Mouse (Mus musculus) liver, postnatal 0 days (tissue): ENCODE results near the gene Ube4b. TPM values are rescaled to one million over a fixed set of nuclear protein-coding genes. Genes with fewer than 3 reads are reported as not detected.

Experiments
- ATAC-seq: fragments of 200-750 bp; cut with Nextera tagmentation; 2 replicates; pipeline ENCODE4 v1.8.0; 2017; ENCODE audit warnings: mild to moderate bottlenecking, moderate library complexity
- DNase-seq: peaks from one replicate; pipeline ENCODE4 v3.0.0-alpha.2; 2016
- H3K27ac ChIP-seq: fragments of 300-500 bp; sonication (generic); 2 replicates; pipeline ENCODE4 v1.5.1; 2014; ENCODE audit warnings: antibody characterized with exemption, moderate library complexity, mild to moderate bottlenecking, low read depth
- H3K27me3 ChIP-seq: fragments of 300-500 bp; sonication (generic); 2 replicates; pipeline ENCODE4 v1.6.1; 2014; ENCODE audit warnings: low read length, control low read depth, mixed read lengths; ENCODE audit not compliant: insufficient read depth
- H3K36me3 ChIP-seq: fragments of 300-500 bp; sonication (generic); replicated peaks from 2 replicates; pipeline ENCODE4 v1.6.1; 2014; ENCODE audit warnings: mild to moderate bottlenecking, control low read depth, low read length, moderate library complexity, mixed read lengths; ENCODE audit not compliant: insufficient read depth
- H3K4me1 ChIP-seq: fragments of 300-500 bp; sonication (generic); 2 replicates; pipeline ENCODE4 v1.6.1; 2014; ENCODE audit warnings: antibody characterized with exemption, mild to moderate bottlenecking, control low read depth; ENCODE audit not compliant: insufficient read depth
- H3K4me2 ChIP-seq: fragments of 300-500 bp; sonication (generic); 2 replicates; pipeline ENCODE4 v1.6.1; 2014; ENCODE audit warnings: low read depth, mild to moderate bottlenecking, low read length, moderate library complexity, mixed read lengths
- H3K4me3 ChIP-seq: fragments of 300-500 bp; sonication (generic); 2 replicates; pipeline ENCODE4 v1.5.1; 2014; ENCODE audit warnings: low read depth, low read length
- H3K9ac ChIP-seq: fragments of 300-500 bp; sonication (generic); replicated peaks from 2 replicates; pipeline ENCODE4 v1.6.1; 2014; ENCODE audit warnings: mild to moderate bottlenecking, moderate library complexity
- H3K9me3 ChIP-seq: fragments of 300-500 bp; sonication (generic); 2 replicates; pipeline ENCODE4 v1.6.1; 2016; ENCODE audit warnings: mild to moderate bottlenecking, control low read depth, low read length, mixed read lengths
- CTCF ChIP-seq: sonication (generic); IDR thresholded peaks from 2 replicates; pipeline ENCODE4 v1.5.1; 2016; ENCODE audit warnings: antibody characterized with exemption, low read depth
- EP300 ChIP-seq: IDR thresholded peaks from 2 replicates; pipeline ENCODE4 v1.6.1; 2016; ENCODE audit warnings: antibody characterized with exemption, low read depth, mild to moderate bottlenecking
- WGBS: fragments of 180-500 bp; shearing (Covaris S2); extraction: QIAGEN DNeasy Blood & Tissue Kit; methylation state at CpG from one replicate; pipeline ENCODE4 v1.1.7; 2014; ENCODE audit not compliant: insufficient replicate concordance; 5-methylcytosine and 5-hydroxymethylcytosine counted together
- polyA plus RNA-seq: library from polyadenylated mRNA; unstranded; fragments of >200 nt; fragmentation: Nextera tagmentation; extraction: Ambion mirVana; gene quantifications from 2 replicates; pipeline ENCODE4 v1.2.1, GENCODE M21; 2015

Ube4b gene
- polyA plus RNA-seq, 1 experiment from 2014 or later: 11.9 TPM

DNA sequence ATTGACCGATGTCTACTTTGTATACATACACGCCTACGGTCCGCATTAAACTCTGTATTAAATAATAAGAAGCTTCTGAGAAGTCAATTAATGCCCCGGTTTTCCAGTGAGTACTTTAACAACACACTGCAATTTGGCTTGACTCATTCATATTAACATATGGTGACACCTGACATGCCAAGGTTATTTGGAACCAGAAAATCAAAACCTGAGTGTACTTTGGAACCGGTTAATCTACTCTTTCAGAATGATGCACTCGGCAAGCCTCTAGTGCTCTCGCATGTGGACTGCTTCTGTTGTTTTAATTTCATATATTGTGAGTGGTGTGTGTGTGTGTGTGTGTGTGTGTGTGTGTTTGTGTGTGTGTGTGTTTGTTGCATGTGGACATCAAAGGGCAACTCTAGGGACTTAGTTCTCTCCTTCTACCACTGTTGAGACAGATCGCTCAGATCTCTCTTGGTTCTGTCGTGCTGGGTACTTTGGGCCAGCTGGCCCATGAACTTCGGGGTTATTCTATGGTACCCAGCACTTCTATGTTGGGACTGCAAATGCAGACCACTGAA is 112.2 kb downstream of the Ube4b start:
- no peak for TF ChIP-seq CTCF
- no peak for TF ChIP-seq EP300
- no peaks in the 10 kb centered on the region for H3K9me3 ChIP-seq
- H3K4me3 ChIP-seq: no peak overlapping the region
- H3K27ac ChIP-seq: no peak overlapping the region
- ATAC-seq (peak; percentile 36), DNase-seq (no peak)
- no peaks in the 10 kb centered on the region for H3K4me1 ChIP-seq
- H3K27me3 ChIP-seq: no peaks in the 10 kb centered on the region
- no peak overlapping the region for H3K4me2 ChIP-seq
- H3K9ac ChIP-seq: no peak overlapping the region
- 76% methylated on average over 11 of the region's 11 CpGs for WGBS
- H3K36me3 ChIP-seq: no peaks in the 10 kb centered on the region

DNA sequence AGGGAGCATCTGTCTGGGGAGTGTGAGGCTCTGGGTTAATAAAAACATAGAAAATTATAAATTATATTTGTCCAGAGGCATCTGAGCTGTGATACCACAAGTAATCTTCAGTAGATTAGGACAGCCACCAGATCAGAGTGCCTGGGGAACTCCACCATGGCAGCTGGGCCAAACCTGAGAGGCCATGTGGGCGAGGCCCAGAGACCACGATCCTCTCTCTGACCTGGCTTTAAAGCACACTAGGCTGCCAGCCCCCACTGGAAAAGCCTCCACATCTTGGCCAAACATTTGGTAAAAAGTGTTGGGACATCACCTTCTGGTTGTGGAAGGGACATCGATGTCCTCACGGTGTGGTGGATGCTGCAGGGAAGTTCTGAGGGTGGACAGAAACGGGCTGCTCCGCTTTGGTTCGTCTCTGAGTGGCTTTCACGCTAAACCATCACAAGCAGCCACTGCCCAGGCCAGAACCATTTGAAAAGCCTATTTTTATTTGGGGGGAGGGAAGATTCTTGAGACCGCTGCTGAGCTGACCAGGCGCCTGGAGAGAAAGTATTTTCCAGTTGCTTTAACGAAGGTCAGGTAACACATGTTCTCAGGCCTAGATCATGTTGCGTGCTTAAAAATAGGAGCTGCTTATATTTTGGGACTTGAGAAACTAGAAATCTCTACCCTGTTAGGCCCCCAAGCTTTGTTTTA is 112.8 kb downstream of the Ube4b start:
- Histone ChIP-seq H3K9me3 (no peaks in the 10 kb centered on the region), H3K36me3 (no peaks in the 10 kb centered on the region), H3K9ac (no peak overlapping the region), H3K4me3 (no peak overlapping the region), H3K27me3 (no peaks in the 10 kb centered on the region), H3K4me1 (no peaks in the 10 kb centered on the region; the same call in 1 of the 2 replicates), H3K27ac (no peak overlapping the region), H3K4me2 (no peak overlapping the region)
- DNase-seq (no peak), ATAC-seq (no peak)
- TF ChIP-seq CTCF (no peak), EP300 (no peak)
- WGBS: 86% methylated on average over 12 of the region's 12 CpGs

DNA sequence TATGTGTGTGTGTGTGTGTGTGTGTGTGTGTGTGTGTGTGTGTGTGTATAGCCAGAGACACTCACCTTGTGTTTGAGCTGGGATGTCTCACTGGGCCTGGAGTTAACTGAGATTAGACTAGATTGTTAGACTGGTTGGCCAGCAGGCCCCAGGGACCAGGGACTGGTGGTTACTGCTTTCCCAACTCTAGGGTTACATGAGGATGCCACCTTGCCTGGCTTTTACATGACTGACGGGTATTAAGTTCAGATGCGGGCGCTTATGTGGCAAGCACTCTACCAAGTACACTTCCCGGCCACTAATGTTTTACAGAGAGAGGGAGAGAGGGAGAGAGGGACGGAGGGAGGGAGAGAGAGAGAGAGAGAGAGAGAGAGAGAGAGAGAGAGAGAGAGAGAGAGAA is 114.6 kb downstream of the Ube4b start:
- ATAC-seq (no peak), DNase-seq (no peak)
- 85% methylated on average over 5 of the region's 5 CpGs for WGBS
- H3K4me3 ChIP-seq: no peak overlapping the region
- no peaks in the 10 kb centered on the region for H3K36me3 ChIP-seq
- no peak for TF ChIP-seq EP300
- no peak for TF ChIP-seq CTCF
- H3K9ac ChIP-seq: no peak overlapping the region
- H3K27ac ChIP-seq: no peak overlapping the region
- peaks cover 7% of the 10 kb centered on the region for H3K4me1 ChIP-seq
- no peak overlapping the region for H3K4me2 ChIP-seq
- H3K9me3 ChIP-seq: no peaks in the 10 kb centered on the region
- peaks cover under 1% of the 10 kb centered on the region; the same call in 1 of the 2 replicates for H3K27me3 ChIP-seq

DNA sequence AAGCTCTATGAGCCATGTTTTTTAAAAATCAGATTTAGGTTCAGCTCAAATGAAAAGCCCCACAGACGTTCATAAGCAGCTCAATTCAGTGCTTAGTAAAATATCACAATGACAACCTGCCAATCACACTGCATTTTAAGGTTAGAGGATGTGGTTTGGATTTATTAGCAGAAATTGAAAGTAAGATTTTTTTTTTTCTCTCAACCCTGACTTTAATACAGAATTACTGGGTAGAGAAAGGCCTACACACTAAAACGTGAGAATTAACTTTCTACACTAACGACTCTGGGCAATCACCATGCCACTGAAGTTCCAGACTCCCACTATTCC is 118.1 kb downstream of the Ube4b start:
- Histone ChIP-seq H3K27ac (no peak overlapping the region), H3K4me3 (peak overlapping the region; percentile 81), H3K9ac (peak overlapping the region; percentile 61), H3K4me2 (peak overlapping the region; percentile 84), H3K27me3 (peaks cover 4% of the 10 kb centered on the region), H3K4me1 (peaks cover 10% of the 10 kb centered on the region), H3K9me3 (no peaks in the 10 kb centered on the region), H3K36me3 (no peaks in the 10 kb centered on the region)
- DNase-seq: no peak
- no peak for ATAC-seq
- TF ChIP-seq CTCF (no peak), EP300 (no peak)
- 52% methylated on average over 3 of the region's 3 CpGs for WGBS

DNA sequence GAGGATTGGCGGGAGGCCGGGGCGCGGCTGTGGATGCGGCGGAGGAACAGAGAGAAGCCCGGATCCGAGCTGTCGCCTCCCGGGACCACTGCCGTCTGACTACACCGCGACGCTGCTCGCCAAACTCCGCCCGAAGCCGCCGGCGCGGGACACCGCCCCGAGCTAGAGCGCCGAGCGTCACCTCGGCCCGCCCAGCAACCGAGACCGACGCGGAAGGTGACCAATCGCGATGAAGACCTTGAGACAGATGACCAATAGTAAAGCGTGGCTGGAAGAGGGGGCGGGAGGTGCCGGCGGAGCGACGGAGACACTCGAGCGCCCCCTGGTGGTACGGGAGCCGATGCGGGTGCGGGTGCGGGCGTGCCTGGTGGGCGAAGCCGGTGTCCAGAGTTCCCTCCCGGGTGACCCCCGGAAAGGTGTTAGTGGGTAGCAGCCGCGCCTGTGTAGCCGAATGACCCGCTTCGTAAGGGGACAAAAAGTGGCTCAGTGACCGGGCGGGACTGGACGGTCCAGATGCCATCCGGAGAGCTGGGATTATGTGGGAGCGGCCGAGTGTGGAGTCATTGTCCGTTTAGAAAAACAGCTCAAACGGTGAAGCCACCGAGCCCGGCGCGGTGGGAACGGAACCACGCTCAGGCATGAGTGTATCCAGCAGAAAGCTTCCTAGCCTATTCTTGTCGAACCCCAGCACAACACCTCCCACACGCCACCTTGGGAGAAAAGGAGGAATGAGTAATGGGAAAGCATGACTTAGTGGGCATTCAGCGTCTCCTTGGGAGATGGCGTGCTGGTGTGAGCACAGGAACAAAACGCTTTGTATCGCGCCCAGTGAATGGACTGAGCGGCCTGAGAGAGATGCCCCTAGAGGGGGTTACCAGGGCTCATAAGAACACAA is 118.7 kb downstream of the Ube4b start, which contains the start of gene Kif1b:
Gene Kif1b (minus strand): TSS at position 98 of the 895 bp plus-strand sequence.
- peak; percentile 99 for ATAC-seq
- no peaks in the 10 kb centered on the region for H3K36me3 ChIP-seq
- peak within 1 kb of the TSS; percentile 81 for H3K4me3 ChIP-seq
- DNase-seq: peak; percentile 98
- H3K4me1 ChIP-seq: peaks cover 13% of the 10 kb centered on the region
- TF ChIP-seq CTCF: peak; percentile 99
- TF ChIP-seq EP300: 0 out of 2 replicates have a peak, but pooled peaks have one; percentile 33
- 1% methylated on average over 76 of the region's 79 CpGs for WGBS
- H3K27me3 ChIP-seq: peaks cover 4% of the 10 kb centered on the region
- H3K27ac ChIP-seq: peak within 1 kb of the TSS; percentile 87
- H3K9ac ChIP-seq: peak within 1 kb of the TSS; percentile 78
- H3K9me3 ChIP-seq: no peaks in the 10 kb centered on the region
- H3K4me2 ChIP-seq: peak within 1 kb of the TSS; percentile 84
